9 mouse cellular contexts compared by ENCODE assay signal in genomic region chr9:42208463-42208862, GRCm38 (mm10). TPM values are rescaled to one million over a fixed set of nuclear protein-coding genes. Genes with fewer than 3 reads are reported as not detected.
DNase-seq lines count a peak whose midpoint lies in the region; ATAC-seq and TF ChIP-seq lines count a peak whose summit lies in the region.
"Had no signal": no experiment of that assay in that cellular context is flagged by ENCODE, and none has a peak within 500 bp of the region (broad histone marks: within the 10 kb centered on the region; RNA-seq: fewer than 3 reads in every experiment).

No protein-coding gene starts in this region.

- no peak overlapping the region for H3K9ac ChIP-seq in kidney, embryonic 15.5 days
- H3K9ac ChIP-seq in CH12.LX (ENCODE audit: insufficient read depth, low read depth) = no peak overlapping the region
- H3K9ac ChIP-seq: neural tube, embryonic 12.5 days had no signal

- peak; percentile 23 for TF ChIP-seq RAD21 in CH12.LX (IDR thresholded peaks at IDR 0.05; ENCODE audit: low read depth, low read length)

- peak; percentile 71 for DNase-seq in kidney, adult 18-20 months
- peak; percentile 14 for DNase-seq in CH12.LX (ENCODE audit: extremely low read depth)
- DNase-seq in cerebellum, adult 18-20 months = peak; percentile 79 to 83
- peak; percentile 65 for DNase-seq in gastrocnemius, postnatal 14 days
- DNase-seq in layer of hippocampus, postnatal 10 days (ENCODE audit: low spot score in 2 of 2) = peak; percentile 65 to 76
- DNase-seq in retina, postnatal 1 day = peak; percentile 51
- DNase-seq in Muller cell, postnatal 12 days (ENCODE audit: inconsistent ontology term) = no peak

- no peak overlapping the region for H3K27ac ChIP-seq in kidney, embryonic 15.5 days
- H3K27ac ChIP-seq in CH12.LX (ENCODE audit: insufficient read depth, low read depth) = no peak overlapping the region
- H3K27ac ChIP-seq: neural tube, embryonic 12.5 days had no signal

- no peak for ATAC-seq in kidney, embryonic 15.5 days (replicated peaks; ENCODE audit: low FRiP score)

- H3K79me2 ChIP-seq in CH12.LX (replicated peaks; ENCODE audit: control insufficient read depth, extremely low read depth, insufficient read depth, poor library complexity, severe bottlenecking) = no peaks in the 10 kb centered on the region

- TF ChIP-seq CTCF in CH12.LX (conservative IDR thresholded peaks at IDR 0.05 in 1 of 2, IDR thresholded peaks at IDR 0.05 in 1 of 2; ENCODE audit: low read depth in 2 of 2, low read length in 2 of 2) = peak in 1 of 2 experiments; percentile 38; a peak in 2 of 4 replicates

- in situ Hi-C loops in CH12.LX (cut with MboI; ENCODE audit: low pct_ligation_motif_present, low pct_unique_long_range_greater_than_20kb, low sequenced_read_pairs) = no loop called here

- TF ChIP-seq POLR2A in CH12.LX (IDR thresholded peaks at IDR 0.05; ENCODE audit: low read depth, low read length) = no peak

- 30% methylated on average over 5 of the region's 5 CpGs for WGBS in kidney, embryonic 15.5 days

- H3K36me3 ChIP-seq in kidney, embryonic 15.5 days = no peaks in the 10 kb centered on the region
- H3K36me3 ChIP-seq in CH12.LX (replicated peaks in 1 of 2; ENCODE audit: control insufficient read depth in 1 of 2, insufficient read depth in 1 of 2, low read length in 1 of 2) = no peaks in the 10 kb centered on the region
- H3K36me3 ChIP-seq: neural tube, embryonic 12.5 days had no signal

- no peak for TF ChIP-seq EP300 in CH12.LX (IDR thresholded peaks at IDR 0.05; ENCODE audit: low read length)

- H3K4me3 ChIP-seq in kidney, embryonic 15.5 days (replicated peaks) = no peak overlapping the region
- H3K4me3 ChIP-seq in CH12.LX (replicated peaks in 1 of 3; ENCODE audit: low read depth in 2 of 3, low read length in 2 of 3, poor library complexity in 1 of 3) = no peak overlapping the region
- H3K4me3 ChIP-seq: neural tube, embryonic 12.5 days had no signal

- H3K27me3 ChIP-seq in kidney, embryonic 15.5 days = no peaks in the 10 kb centered on the region
- H3K27me3 ChIP-seq in CH12.LX (replicated peaks) = no peaks in the 10 kb centered on the region
- H3K27me3 ChIP-seq: neural tube, embryonic 12.5 days had no signal

- H3K4me2 ChIP-seq in kidney, embryonic 15.5 days = no peak overlapping the region
- H3K4me2 ChIP-seq in CH12.LX (ENCODE audit: insufficient read depth, low read depth, poor library complexity, severe bottlenecking) = no peak overlapping the region
- H3K4me2 ChIP-seq: neural tube, embryonic 12.5 days had no signal

- no peaks in the 10 kb centered on the region for H3K9me3 ChIP-seq in kidney, embryonic 15.5 days (replicated peaks)
- no peaks in the 10 kb centered on the region for H3K9me3 ChIP-seq in CH12.LX (replicated peaks; ENCODE audit: low read length)
- H3K9me3 ChIP-seq: neural tube, embryonic 12.5 days had no signal

- peaks cover 12% of the 10 kb centered on the region for H3K4me1 ChIP-seq in kidney, embryonic 15.5 days
- peaks cover 7 to 26% of the 10 kb centered on the region in 2 experiments for H3K4me1 ChIP-seq in CH12.LX (ENCODE audit: control insufficient read depth in 1 of 2, insufficient read depth in 2 of 2)

- intact Hi-C loops in gastrocnemius, postnatal 14 days (cut with DNase I; ENCODE audit: low total_unique reads) = no loop called here

- dilution Hi-C loops in CH12.LX (cut with MboI; ENCODE audit: extremely low pct_ligation_motif_present, extremely low pct_unique_long_range_greater_than_20kb, low sequenced_read_pairs) = no loop called here

TF ChIP-seq in CH12.LX, 34 proteins besides CTCF, POLR2A, EP300 and RAD21:
- TF ChIP-seq MXI1 (IDR thresholded peaks at IDR 0.05; ENCODE audit: low read depth, low read length) = no peak
- peak; percentile 27 for TF ChIP-seq SMC3 (IDR thresholded peaks at IDR 0.05; ENCODE audit: low read depth, low read length)

RNA-seq across cellular contexts. Expression of gene Sc5d, which starts 55.6 kb away (rescaled TPM):
- polyA plus RNA-seq in kidney, embryonic 15.5 days (2015; fragmentation: Nextera tagmentation; extraction: Ambion mirVana) = 35.3 and 36.3 TPM in 2 replicates
- 23.3 and 32.0 TPM in 2 replicates for total RNA-seq in CH12.LX (2012; rRNA removed)
- total RNA-seq in CH12.LX (2014; rRNA removed) = 89.1 and 111 TPM in 2 replicates
- polyA plus RNA-seq in CH12.LX (2012; ENCODE audit: insufficient read length, low read depth) = 70.6 and 77.4 TPM in 2 replicates
- 10 to 100 TPM; 11.8 to 15.6 TPM for total RNA-seq in gastrocnemius, postnatal 14 days (2021)
- total RNA-seq in layer of hippocampus, postnatal 10 days (2021) = 10 to 100 TPM; 57.9 to 63.4 TPM
